In the genomic region with DNA sequence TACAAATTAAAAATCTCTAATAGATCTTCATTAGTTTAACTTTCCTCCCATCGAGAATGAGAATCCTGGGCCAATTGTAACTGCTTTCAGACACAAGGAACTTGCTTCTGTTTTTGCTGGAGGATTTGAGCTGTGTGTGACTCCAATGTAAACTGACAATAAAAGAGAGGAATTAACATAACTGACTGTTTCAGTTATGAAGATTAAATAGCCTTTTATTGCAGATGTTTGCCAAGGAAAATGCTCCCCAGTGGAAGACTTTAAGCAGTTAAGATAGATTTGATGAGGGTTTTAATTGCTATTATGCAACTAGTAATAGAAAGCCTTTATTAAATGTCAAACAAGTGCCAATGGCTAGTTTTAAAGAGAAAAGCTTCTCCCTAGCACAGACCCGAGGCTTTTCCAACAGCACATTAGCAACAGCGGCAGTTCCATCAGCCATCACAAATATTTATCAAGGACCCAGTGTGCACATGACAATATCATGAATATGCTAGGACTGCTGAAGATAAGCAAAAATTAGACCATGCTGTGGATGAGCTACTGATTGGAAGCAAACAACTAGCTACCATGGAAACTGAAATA, we compare ENCODE assay signal across 26 mouse cellular contexts.
DNase-seq lines count a peak whose midpoint lies in the region; ATAC-seq and TF ChIP-seq lines count a peak whose summit lies in the region.
"Had no signal": no experiment of that assay in that cellular context is flagged by ENCODE, and none has a peak within 500 bp of the region (broad histone marks: within the 10 kb centered on the region; RNA-seq: fewer than 3 reads in every experiment).

No protein-coding gene starts in this region.

- DNase-seq in forebrain, postnatal 0 days = no peak
- peak; percentile 55 for DNase-seq in lung, embryonic 14.5 days
- no peak for DNase-seq in lung, adult 2 months
- no peak for DNase-seq in neural tube, embryonic 10.5 days (ENCODE audit: extremely low spot score, low spot score)
- DNase-seq in MN1 (ENCODE audit: low spot score) = no peak
- DNase-seq: adrenal gland, postnatal 25 days; cerebellum, adult 18-20 months; cerebellum, postnatal 10 days; gastrocnemius, postnatal 10 days; heart, postnatal 10 days; kidney, adult 8-10 months; kidney, postnatal 36 days; lung, postnatal 36 days; retina, postnatal 1 day; right cerebral cortex, postnatal 14 days; thymus, postnatal 4 days had no signal

- no peak overlapping the region for H3K27ac ChIP-seq in forebrain, postnatal 0 days (ENCODE audit: low read depth, low read length)
- H3K27ac ChIP-seq in forebrain, embryonic 15.5 days (replicated peaks) = no peak overlapping the region
- H3K27ac ChIP-seq in lung, embryonic 14.5 days (ENCODE audit: low read depth) = no peak overlapping the region
- H3K27ac ChIP-seq in neural tube, embryonic 13.5 days (replicated peaks) = no peak overlapping the region
- H3K27ac ChIP-seq: embryonic facial prominence, embryonic 15.5 days; heart, embryonic 13.5 days; layer of hippocampus, adult 2 months; limb, embryonic 13.5 days; midbrain, embryonic 12.5 days had no signal

- no peaks in the 10 kb centered on the region for H3K9me3 ChIP-seq in forebrain, postnatal 0 days (ENCODE audit: low read length)
- H3K9me3 ChIP-seq in forebrain, embryonic 15.5 days = no peaks in the 10 kb centered on the region
- no peaks in the 10 kb centered on the region for H3K9me3 ChIP-seq in lung, embryonic 14.5 days (ENCODE audit: low read depth, low read length)
- H3K9me3 ChIP-seq in neural tube, embryonic 13.5 days = no peaks in the 10 kb centered on the region
- H3K9me3 ChIP-seq: embryonic facial prominence, embryonic 15.5 days; heart, embryonic 13.5 days; limb, embryonic 13.5 days; midbrain, embryonic 12.5 days had no signal

- TF ChIP-seq CTCF in forebrain, postnatal 0 days (IDR thresholded peaks at IDR 0.05; ENCODE audit: low read depth) = no peak
- TF ChIP-seq CTCF in lung, embryonic 14.5 days (IDR thresholded peaks at IDR 0.05; ENCODE audit: low read depth) = no peak
- TF ChIP-seq CTCF in lung, adult 2 months (IDR thresholded peaks at IDR 0.05; ENCODE audit: insufficient read depth, low read length) = no peak

- no peak for TF ChIP-seq POLR2A in lung, adult 2 months (IDR thresholded peaks at IDR 0.05; ENCODE audit: borderline replicate concordance, extremely low read depth, low read depth, low read length)

- no peaks in the 10 kb centered on the region for H3K27me3 ChIP-seq in forebrain, postnatal 0 days (ENCODE audit: insufficient read depth, low read length)
- H3K27me3 ChIP-seq in forebrain, embryonic 15.5 days = no peaks in the 10 kb centered on the region
- no peaks in the 10 kb centered on the region for H3K27me3 ChIP-seq in lung, embryonic 14.5 days (ENCODE audit: insufficient read depth, low read length)
- no peaks in the 10 kb centered on the region for H3K27me3 ChIP-seq in neural tube, embryonic 13.5 days
- H3K27me3 ChIP-seq: embryonic facial prominence, embryonic 15.5 days; heart, embryonic 13.5 days; limb, embryonic 13.5 days; midbrain, embryonic 12.5 days had no signal

- ATAC-seq in forebrain, postnatal 0 days = 0 out of 2 replicates have a peak, but pooled peaks have one; percentile 12
- no peak for ATAC-seq in forebrain, embryonic 15.5 days (replicated peaks)
- ATAC-seq in lung, embryonic 14.5 days (ENCODE audit: insufficient read depth) = peak; percentile 69
- peak; percentile 63; the same call in 1 of the 2 replicates for ATAC-seq in neural tube, embryonic 13.5 days (ENCODE audit: low read depth)
- ATAC-seq: CD4-positive, CD25-positive, alpha-beta regulatory T cell, adult 4 months; intestine, embryonic 16.5 days had no signal

- H3K9ac ChIP-seq in forebrain, postnatal 0 days = no peak overlapping the region
- no peak overlapping the region for H3K9ac ChIP-seq in forebrain, embryonic 15.5 days (replicated peaks)
- H3K9ac ChIP-seq in lung, embryonic 14.5 days = no peak overlapping the region
- no peak overlapping the region for H3K9ac ChIP-seq in neural tube, embryonic 13.5 days
- H3K9ac ChIP-seq: embryonic facial prominence, embryonic 15.5 days; heart, embryonic 13.5 days; limb, embryonic 13.5 days; midbrain, embryonic 12.5 days had no signal

- no peaks in the 10 kb centered on the region for H3K36me3 ChIP-seq in forebrain, postnatal 0 days (ENCODE audit: insufficient read depth)
- H3K36me3 ChIP-seq in forebrain, embryonic 15.5 days = no peaks in the 10 kb centered on the region
- no peaks in the 10 kb centered on the region for H3K36me3 ChIP-seq in lung, embryonic 14.5 days (ENCODE audit: insufficient read depth)
- H3K36me3 ChIP-seq in neural tube, embryonic 13.5 days = no peaks in the 10 kb centered on the region
- H3K36me3 ChIP-seq: embryonic facial prominence, embryonic 15.5 days; heart, embryonic 13.5 days; limb, embryonic 13.5 days; midbrain, embryonic 12.5 days had no signal

- 32% methylated on average over 3 of the region's 3 CpGs for WGBS in forebrain, postnatal 0 days
- 40% methylated on average over 3 of the region's 3 CpGs for WGBS in forebrain, embryonic 15.5 days
- 32% methylated on average over 3 of the region's 3 CpGs for WGBS in lung, embryonic 14.5 days
- WGBS in lung, adult 2 months = 58% methylated on average over 3 of the region's 3 CpGs
- WGBS in neural tube, embryonic 13.5 days = 51% methylated on average over 3 of the region's 3 CpGs

- 0 out of 2 replicates have a peak, but pooled peaks cover 3% of the 10 kb centered on the region for H3K4me1 ChIP-seq in forebrain, postnatal 0 days (ENCODE audit: insufficient read depth)
- no peaks in the 10 kb centered on the region for H3K4me1 ChIP-seq in forebrain, embryonic 15.5 days
- H3K4me1 ChIP-seq in lung, embryonic 14.5 days (ENCODE audit: insufficient read depth) = no peaks in the 10 kb centered on the region
- H3K4me1 ChIP-seq in lung, adult 2 months (ENCODE audit: control insufficient read depth, insufficient read depth, low read length) = no peaks in the 10 kb centered on the region
- no peaks in the 10 kb centered on the region for H3K4me1 ChIP-seq in neural tube, embryonic 13.5 days (replicated peaks)
- H3K4me1 ChIP-seq: embryonic facial prominence, embryonic 15.5 days; heart, embryonic 13.5 days; limb, embryonic 13.5 days; midbrain, embryonic 12.5 days had no signal

- no peak overlapping the region for H3K4me2 ChIP-seq in forebrain, postnatal 0 days (ENCODE audit: low read depth)
- no peak overlapping the region for H3K4me2 ChIP-seq in forebrain, embryonic 15.5 days (replicated peaks)
- no peak overlapping the region for H3K4me2 ChIP-seq in lung, embryonic 14.5 days
- no peak overlapping the region for H3K4me2 ChIP-seq in neural tube, embryonic 13.5 days
- H3K4me2 ChIP-seq: embryonic facial prominence, embryonic 15.5 days; heart, embryonic 13.5 days; limb, embryonic 13.5 days; liver, embryonic 11.5 days; midbrain, embryonic 12.5 days had no signal

- no peak overlapping the region for H3K4me3 ChIP-seq in forebrain, postnatal 0 days (ENCODE audit: low read depth, low read length)
- no peak overlapping the region for H3K4me3 ChIP-seq in forebrain, embryonic 15.5 days
- no peak overlapping the region for H3K4me3 ChIP-seq in lung, embryonic 14.5 days (ENCODE audit: low read depth, low read length)
- no peak overlapping the region for H3K4me3 ChIP-seq in lung, adult 2 months (replicated peaks; ENCODE audit: extremely low read depth, low read depth, low read length)
- no peak overlapping the region for H3K4me3 ChIP-seq in neural tube, embryonic 13.5 days
- H3K4me3 ChIP-seq: embryonic facial prominence, embryonic 15.5 days; heart, embryonic 13.5 days; layer of hippocampus, adult 2 months; limb, embryonic 13.5 days; midbrain, embryonic 12.5 days had no signal
